Mouse (Mus musculus) urinary bladder, postnatal 0 days (tissue): Measurements from ENCODE around the gene Gm2016. TPM values are rescaled to one million over a fixed set of nuclear protein-coding genes. Genes with fewer than 3 reads are reported as not detected.

ENCODE experiments used
- polyA plus RNA-seq: library from polyadenylated mRNA; unstranded; fragments of >200 nt; fragmentation: Nextera tagmentation; extraction: Ambion mirVana; gene quantifications from 2 replicates; pipeline ENCODE4 v1.2.1, GENCODE M21; 2015

The Gm2016 gene
- polyA plus RNA-seq = not detected in 2 replicates

DNA sequence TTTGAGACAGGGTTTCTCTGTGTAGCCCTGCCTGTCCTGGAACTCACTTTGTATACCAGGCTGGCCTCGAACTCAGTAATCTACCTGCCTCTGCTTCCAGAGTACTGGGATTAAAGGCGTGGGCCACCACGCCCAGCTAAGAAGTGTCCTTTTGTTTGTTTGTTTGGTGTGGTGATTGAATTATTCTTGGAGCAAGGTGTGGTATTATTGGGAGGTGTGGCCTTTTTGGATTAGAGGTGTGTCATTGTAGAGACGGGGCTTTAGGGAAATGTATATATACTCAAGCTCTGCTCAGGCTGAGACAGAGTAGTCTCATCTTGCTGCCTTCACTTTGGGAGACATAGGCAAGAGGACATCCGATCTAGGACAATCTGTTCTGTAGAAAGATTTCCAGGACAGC is at the start of gene Gm2016:
Gm2016 (plus strand) TSS at position 301 of the 400 bp plus-strand sequence.

DNA sequence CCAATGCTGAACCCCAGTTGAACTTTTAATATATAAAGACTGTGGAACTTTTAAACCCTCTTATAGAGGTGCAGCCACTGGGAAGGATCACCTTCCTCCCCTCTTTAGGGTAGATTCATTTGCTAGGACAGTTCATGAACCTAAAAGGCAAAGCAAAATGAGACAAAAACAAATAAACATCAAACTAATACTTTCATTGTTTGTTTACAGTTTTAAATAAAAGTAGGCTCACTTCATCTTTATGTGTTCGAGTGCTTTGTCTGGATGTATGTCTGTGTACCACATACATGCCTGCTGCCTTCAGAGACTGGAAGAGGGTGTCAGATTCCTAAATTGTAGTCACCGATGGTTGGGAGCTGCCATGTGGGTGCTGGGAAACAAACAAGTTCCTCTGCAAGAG is 31.6 kb upstream of the Gm2016 start, which contains the start of gene Gm2001:
Gm2001 (minus strand) TSS at position 101 of the 400 bp plus-strand sequence.

DNA sequence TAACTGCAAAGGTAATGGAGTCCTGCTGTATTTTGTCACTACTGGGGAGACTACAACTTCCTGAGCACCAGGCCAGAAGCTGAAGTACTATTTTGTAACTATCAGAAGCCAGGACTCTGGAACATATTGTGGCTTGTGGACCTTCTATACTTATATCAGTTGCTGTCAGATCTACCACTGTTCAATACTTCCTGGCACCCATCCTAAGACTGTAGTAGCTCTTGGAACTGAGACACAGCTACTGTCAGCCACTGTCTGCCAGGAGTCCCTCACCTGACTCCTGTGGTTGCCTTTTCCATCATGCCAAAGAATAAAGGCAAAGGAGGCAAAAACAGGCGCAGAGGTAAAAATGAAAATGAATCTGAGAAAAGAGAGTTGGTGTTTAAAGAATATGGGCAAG is 21.2 kb downstream of the Gm2016 start, which contains the start of gene Gm2022:
Gm2022 (plus strand) TSS at position 301 of the 400 bp plus-strand sequence.

DNA sequence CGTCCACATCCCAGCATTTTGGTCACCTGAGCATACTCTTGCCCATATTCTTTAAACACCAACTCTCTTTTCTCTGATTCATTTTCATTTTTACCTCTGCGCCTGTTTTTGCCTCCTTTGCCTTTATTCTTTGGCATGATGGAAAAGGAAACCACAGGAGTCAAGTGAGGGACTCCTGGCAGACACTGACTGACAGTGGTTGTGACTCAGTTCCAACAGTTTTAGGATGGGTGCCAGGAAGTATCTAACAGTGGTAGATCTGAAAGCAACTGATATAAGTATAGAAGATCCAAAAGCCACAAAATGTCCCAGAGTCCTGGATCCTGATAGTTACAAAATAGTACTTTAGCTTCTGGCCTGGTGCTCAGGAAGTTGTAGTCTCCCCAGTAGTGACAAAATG is 45.8 kb downstream of the Gm2016 start, which contains the start of gene Gm2035:
Gm2035 (minus strand) TSS at position 137 of the 400 bp plus-strand sequence.

Other genes starting within 250 kb of the Gm2016 start
- not detected in 2 replicates for gene Gm16381, start 229.5 kb upstream of the Gm2016 start, polyA plus RNA-seq
- gene Gm21319, start 98.3 kb upstream of the Gm2016 start, polyA plus RNA-seq = not detected in 2 replicates
- gene Gm21936, start 78.6 kb upstream of the Gm2016 start, polyA plus RNA-seq = not detected in 2 replicates
- not detected in 2 replicates for gene BB287469, start 57.5 kb upstream of the Gm2016 start, polyA plus RNA-seq
- gene Gm2001, start 31.7 kb upstream of the Gm2016 start, polyA plus RNA-seq = not detected in 2 replicates
- gene Gm2022, start 21.3 kb downstream of the Gm2016 start, polyA plus RNA-seq = not detected in 2 replicates
- gene Gm2035, start 45.8 kb downstream of the Gm2016 start, polyA plus RNA-seq = not detected in 2 replicates
- gene Gm2042, start 80.0 kb downstream of the Gm2016 start, polyA plus RNA-seq = not detected in 2 replicates
- gene Gm2075, start 137.8 kb downstream of the Gm2016 start, polyA plus RNA-seq = not detected in 2 replicates
- gene Gm6803, start 144.7 kb downstream of the Gm2016 start, polyA plus RNA-seq = not detected in 2 replicates
- gene Gm2056, start 152.9 kb downstream of the Gm2016 start, polyA plus RNA-seq = not detected in 2 replicates
- not detected in 2 replicates for gene Gm16368, start 209.6 kb downstream of the Gm2016 start, polyA plus RNA-seq